Mouse (Mus musculus): ENCODE data around the gene Glmn. TPM values are rescaled to one million over a fixed set of nuclear protein-coding genes. Genes with fewer than 3 reads are reported as not detected.

Gene Glmn
- polyA plus RNA-seq, 1 experiment from 2014 or later, result 36.5 TPM

GRCm38 (mm10) chr5:107513583-107513982, 84.1 kb downstream of the Glmn start:
- no peak overlapping the region for H3K27ac ChIP-seq (ENCODE audit: low read length)
- H3K4me3 ChIP-seq (ENCODE audit: low read depth, low read length), result no peak overlapping the region
- H3K36me3 ChIP-seq (ENCODE audit: control insufficient read depth, insufficient read depth, low read length), result no peaks in the 10 kb centered on the region
- H3K27me3 ChIP-seq (ENCODE audit: control insufficient read depth, insufficient read depth, low read length), result no peaks in the 10 kb centered on the region
- no peak for ATAC-seq (ENCODE audit: insufficient number of reproducible peaks, insufficient read depth, low FRiP score, low read depth)
- H3K4me2 ChIP-seq (replicated peaks; ENCODE audit: low read depth, low read length), result no peak overlapping the region
- 51% methylated on average over 7 of the region's 7 CpGs for WGBS
- no peak overlapping the region for H3K9ac ChIP-seq (replicated peaks; ENCODE audit: low read depth, low read length)
- no peaks in the 10 kb centered on the region for H3K9me3 ChIP-seq (ENCODE audit: control insufficient read depth, low read depth, low read length)
- no peaks in the 10 kb centered on the region for H3K4me1 ChIP-seq (ENCODE audit: control insufficient read depth, insufficient read depth, low read length)

GRCm38 (mm10) chr5:107511326-107511725, 86.4 kb downstream of the Glmn start:
- no peak overlapping the region for H3K4me2 ChIP-seq (replicated peaks; ENCODE audit: low read depth, low read length)
- H3K27ac ChIP-seq (ENCODE audit: low read length), result no peak overlapping the region
- H3K27me3 ChIP-seq (ENCODE audit: control insufficient read depth, insufficient read depth, low read length), result no peaks in the 10 kb centered on the region
- WGBS, result 47% methylated on average over 2 of the region's 2 CpGs
- H3K4me1 ChIP-seq (ENCODE audit: control insufficient read depth, insufficient read depth, low read length), result no peaks in the 10 kb centered on the region
- no peak overlapping the region for H3K4me3 ChIP-seq (ENCODE audit: low read depth, low read length)
- no peaks in the 10 kb centered on the region; the same call in 1 of the 2 replicates for H3K36me3 ChIP-seq (ENCODE audit: control insufficient read depth, insufficient read depth, low read length)
- no peaks in the 10 kb centered on the region for H3K9me3 ChIP-seq (ENCODE audit: control insufficient read depth, low read depth, low read length)
- ATAC-seq (ENCODE audit: insufficient number of reproducible peaks, insufficient read depth, low FRiP score, low read depth), result no peak
- H3K9ac ChIP-seq (replicated peaks; ENCODE audit: low read depth, low read length), result no peak overlapping the region

GRCm38 (mm10) chr5:107510503-107510902, 87.2 kb downstream of the Glmn start:
- Histone ChIP-seq H3K4me3 (ENCODE audit: low read depth, low read length) (no peak overlapping the region), H3K4me1 (ENCODE audit: control insufficient read depth, insufficient read depth, low read length) (no peaks in the 10 kb centered on the region), H3K27ac (ENCODE audit: low read length) (no peak overlapping the region), H3K27me3 (ENCODE audit: control insufficient read depth, insufficient read depth, low read length) (no peaks in the 10 kb centered on the region), H3K4me2 (replicated peaks; ENCODE audit: low read depth, low read length) (no peak overlapping the region), H3K36me3 (ENCODE audit: control insufficient read depth, insufficient read depth, low read length) (no peaks in the 10 kb centered on the region; the same call in 1 of the 2 replicates), H3K9me3 (ENCODE audit: control insufficient read depth, low read depth, low read length) (no peaks in the 10 kb centered on the region), H3K9ac (replicated peaks; ENCODE audit: low read depth, low read length) (no peak overlapping the region)
- no peak for ATAC-seq (ENCODE audit: insufficient number of reproducible peaks, insufficient read depth, low FRiP score, low read depth)
- WGBS, result 90% methylated on average over 10 of the region's 10 CpGs

GRCm38 (mm10) chr5:107507321-107507720, 90.4 kb downstream of the Glmn start, which contains the start of gene Gm42669:
Gene Gm42669 (plus strand): TSS chr5:107507621.
- Histone ChIP-seq H3K4me2 (replicated peaks; ENCODE audit: low read depth, low read length) (no peak within 1 kb of the TSS), H3K4me3 (ENCODE audit: low read depth, low read length) (no peak within 1 kb of the TSS), H3K27ac (ENCODE audit: low read length) (no peak within 1 kb of the TSS), H3K27me3 (ENCODE audit: control insufficient read depth, insufficient read depth, low read length) (no peaks in the 10 kb centered on the region), H3K4me1 (ENCODE audit: control insufficient read depth, insufficient read depth, low read length) (no peaks in the 10 kb centered on the region), H3K36me3 (ENCODE audit: control insufficient read depth, insufficient read depth, low read length) (no peaks in the 10 kb centered on the region; the same call in 1 of the 2 replicates), H3K9me3 (ENCODE audit: control insufficient read depth, low read depth, low read length) (no peaks in the 10 kb centered on the region), H3K9ac (replicated peaks; ENCODE audit: low read depth, low read length) (no peak within 1 kb of the TSS)
- WGBS, result 72% methylated on average over 4 of the region's 4 CpGs
- ATAC-seq (ENCODE audit: insufficient number of reproducible peaks, insufficient read depth, low FRiP score, low read depth), result no peak

- no peaks in the 10 kb centered on the region for H3K4me1 ChIP-seq (ENCODE audit: control insufficient read depth, insufficient read depth, low read length)
- no peaks in the 10 kb centered on the region for H3K9me3 ChIP-seq (ENCODE audit: control insufficient read depth, low read depth, low read length)
- H3K36me3 ChIP-seq (ENCODE audit: control insufficient read depth, insufficient read depth, low read length), result no peaks in the 10 kb centered on the region
- no peak overlapping the region for H3K4me3 ChIP-seq (ENCODE audit: low read depth, low read length)
- no peak overlapping the region for H3K4me2 ChIP-seq (replicated peaks; ENCODE audit: low read depth, low read length)
- no peak overlapping the region for H3K27ac ChIP-seq (ENCODE audit: low read length)
- no peak for ATAC-seq (ENCODE audit: insufficient number of reproducible peaks, insufficient read depth, low FRiP score, low read depth)
- 86% methylated on average over 1 of the region's 1 CpGs for WGBS
- no peak overlapping the region for H3K9ac ChIP-seq (replicated peaks; ENCODE audit: low read depth, low read length)
- H3K27me3 ChIP-seq (ENCODE audit: control insufficient read depth, insufficient read depth, low read length), result no peaks in the 10 kb centered on the region
Measured at GRCm38 (mm10) chr5:107500741-107501140, 96.9 kb downstream of the Glmn start.

- Histone ChIP-seq H3K4me3 (ENCODE audit: low read depth, low read length) (no peak overlapping the region), H3K27ac (ENCODE audit: low read length) (no peak overlapping the region), H3K4me1 (ENCODE audit: control insufficient read depth, insufficient read depth, low read length) (no peaks in the 10 kb centered on the region), H3K9me3 (ENCODE audit: control insufficient read depth, low read depth, low read length) (no peaks in the 10 kb centered on the region), H3K36me3 (ENCODE audit: control insufficient read depth, insufficient read depth, low read length) (no peaks in the 10 kb centered on the region), H3K27me3 (ENCODE audit: control insufficient read depth, insufficient read depth, low read length) (no peaks in the 10 kb centered on the region), H3K9ac (replicated peaks; ENCODE audit: low read depth, low read length) (no peak overlapping the region), H3K4me2 (replicated peaks; ENCODE audit: low read depth, low read length) (no peak overlapping the region)
- WGBS, result 83% methylated on average over 5 of the region's 5 CpGs
- no peak for ATAC-seq (ENCODE audit: insufficient number of reproducible peaks, insufficient read depth, low FRiP score, low read depth)
Measured at GRCm38 (mm10) chr5:107499891-107500535, 97.7 kb downstream of the Glmn start.

Other genes starting within 250 kb of the Glmn start
- 1.4 and 1.9 TPM in 2 replicates for gene Ephx4, start 195.2 kb downstream of the Glmn start, polyA plus RNA-seq (2014; fragmentation: Nextera tagmentation; extraction: Ambion mirVana)
- not detected in 2 replicates for gene Lpcat2b, start 166.3 kb downstream of the Glmn start, polyA plus RNA-seq (2014; fragmentation: Nextera tagmentation; extraction: Ambion mirVana)
- 7.1 and 8.1 TPM in 2 replicates for gene Btbd8, start 159.9 kb downstream of the Glmn start, polyA plus RNA-seq (2014; fragmentation: Nextera tagmentation; extraction: Ambion mirVana)
- 0.69 and 0.95 TPM in 2 replicates for gene Gm42669, start 90.3 kb downstream of the Glmn start, polyA plus RNA-seq (2014; fragmentation: Nextera tagmentation; extraction: Ambion mirVana)
- 0.22 and 0.34 TPM in 2 replicates for gene 1700028K03Rik, start 63.2 kb downstream of the Glmn start, polyA plus RNA-seq (2014; fragmentation: Nextera tagmentation; extraction: Ambion mirVana)
- gene Rpap2, start 515 bp downstream of the Glmn start, polyA plus RNA-seq (2014; fragmentation: Nextera tagmentation; extraction: Ambion mirVana), result 22.1 and 23.8 TPM in 2 replicates
- gene Gfi1, start 128.1 kb upstream of the Glmn start, polyA plus RNA-seq (2014; fragmentation: Nextera tagmentation; extraction: Ambion mirVana), result 0.46 TPM in 1 of 2 replicates, not detected in the other
- gene Ube2d2b, start 232.2 kb upstream of the Glmn start, polyA plus RNA-seq (2014; fragmentation: Nextera tagmentation; extraction: Ambion mirVana), result 0.45 and 1.2 TPM in 2 replicates